Mouse (Mus musculus): ENCODE measurements around the gene Psat1. TPM values are rescaled to one million over a fixed set of nuclear protein-coding genes. Genes with fewer than 3 reads are reported as not detected.

Gene Psat1
- polyA plus RNA-seq, 1 experiment from 2014 or later, result 176 TPM

GRCm38 (mm10) chr19:15923426-15923825 is 23.7 kb downstream of the Psat1 start:
- H3K4me1 ChIP-seq, result peaks cover 25% of the 10 kb centered on the region
- H3K27ac ChIP-seq, result peak overlapping the region; percentile 98
- no peaks in the 10 kb centered on the region for H3K9me3 ChIP-seq
- H3K4me2 ChIP-seq, result peak overlapping the region; percentile 89
- peak overlapping the region; percentile 71 for H3K4me3 ChIP-seq
- ATAC-seq (ENCODE audit: borderline replicate concordance, extremely low read depth, low FRiP score, low TSS enrichment), result no peak
- H3K36me3 ChIP-seq, result peaks cover 11% of the 10 kb centered on the region
- H3K27me3 ChIP-seq, result no peaks in the 10 kb centered on the region
- 12% methylated on average over 9 of the region's 9 CpGs for WGBS
- H3K9ac ChIP-seq, result peak overlapping the region; percentile 60

- Histone ChIP-seq H3K27ac (no peak overlapping the region), H3K9ac (no peak overlapping the region), H3K4me1 (peaks cover 10% of the 10 kb centered on the region), H3K36me3 (peaks cover 40% of the 10 kb centered on the region), H3K4me2 (no peak overlapping the region), H3K9me3 (no peaks in the 10 kb centered on the region), H3K27me3 (no peaks in the 10 kb centered on the region), H3K4me3 (no peak overlapping the region)
- no peak for ATAC-seq (ENCODE audit: borderline replicate concordance, extremely low read depth, low FRiP score, low TSS enrichment)
- WGBS, result 88% methylated on average over 7 of the region's 7 CpGs
These were observed 27.8 kb downstream of the Psat1 start for GRCm38 (mm10) chr19:15919336-15919735.

- H3K9me3 ChIP-seq, result no peaks in the 10 kb centered on the region
- H3K4me1 ChIP-seq, result peaks cover 1% of the 10 kb centered on the region; the same call in 1 of the 2 replicates
- H3K27me3 ChIP-seq, result no peaks in the 10 kb centered on the region
- WGBS, result 90% methylated on average over 7 of the region's 7 CpGs
- ATAC-seq (ENCODE audit: borderline replicate concordance, extremely low read depth, low FRiP score, low TSS enrichment), result no peak
- no peak overlapping the region for H3K4me2 ChIP-seq
- no peak overlapping the region for H3K27ac ChIP-seq
- peaks cover 52% of the 10 kb centered on the region for H3K36me3 ChIP-seq
- no peak overlapping the region for H3K4me3 ChIP-seq
- H3K9ac ChIP-seq, result no peak overlapping the region
These were observed 29.0 kb downstream of the Psat1 start for GRCm38 (mm10) chr19:15918111-15918510.

GRCm38 (mm10) chr19:15913249-15913997 is 33.7 kb downstream of the Psat1 start:
- no peak overlapping the region for H3K27ac ChIP-seq
- H3K36me3 ChIP-seq, result peaks cover 77% of the 10 kb centered on the region
- H3K27me3 ChIP-seq, result no peaks in the 10 kb centered on the region
- H3K9me3 ChIP-seq, result no peaks in the 10 kb centered on the region
- no peak overlapping the region for H3K4me2 ChIP-seq
- H3K9ac ChIP-seq, result no peak overlapping the region
- H3K4me1 ChIP-seq, result no peaks in the 10 kb centered on the region
- no peak for ATAC-seq (ENCODE audit: borderline replicate concordance, extremely low read depth, low FRiP score, low TSS enrichment)
- 89% methylated on average over 9 of the region's 9 CpGs for WGBS
- H3K4me3 ChIP-seq, result no peak overlapping the region

- 88% methylated on average over 5 of the region's 5 CpGs for WGBS
- H3K9ac ChIP-seq, result no peak overlapping the region
- H3K27ac ChIP-seq, result no peak overlapping the region
- H3K27me3 ChIP-seq, result no peaks in the 10 kb centered on the region
- peaks cover 75% of the 10 kb centered on the region for H3K36me3 ChIP-seq
- no peaks in the 10 kb centered on the region for H3K4me1 ChIP-seq
- no peak for ATAC-seq (ENCODE audit: borderline replicate concordance, extremely low read depth, low FRiP score, low TSS enrichment)
- no peak overlapping the region for H3K4me2 ChIP-seq
- H3K4me3 ChIP-seq, result no peak overlapping the region
- no peaks in the 10 kb centered on the region for H3K9me3 ChIP-seq
These were observed 35.7 kb downstream of the Psat1 start for GRCm38 (mm10) chr19:15911441-15911840.

- 0 out of 2 replicates have a peak, but pooled peaks have one; percentile 23 for ATAC-seq (ENCODE audit: borderline replicate concordance, extremely low read depth, low FRiP score, low TSS enrichment)
- H3K27ac ChIP-seq, result no peak overlapping the region
These were observed 36.1 kb downstream of the Psat1 start for GRCm38 (mm10) chr19:15910987-15911386.

GRCm38 (mm10) chr19:15910488-15910887 is 36.6 kb downstream of the Psat1 start:
- no peaks in the 10 kb centered on the region for H3K9me3 ChIP-seq
- H3K27me3 ChIP-seq, result no peaks in the 10 kb centered on the region
- WGBS, result 79% methylated on average over 1 of the region's 1 CpGs
- no peak overlapping the region for H3K4me2 ChIP-seq
- ATAC-seq (ENCODE audit: borderline replicate concordance, extremely low read depth, low FRiP score, low TSS enrichment), result no peak
- no peaks in the 10 kb centered on the region for H3K4me1 ChIP-seq
- no peak overlapping the region for H3K27ac ChIP-seq
- no peak overlapping the region for H3K9ac ChIP-seq
- H3K4me3 ChIP-seq, result no peak overlapping the region
- H3K36me3 ChIP-seq, result peaks cover 82% of the 10 kb centered on the region

More at GRCm38 (mm10) chr19:15910987-15911386, 36.1 kb downstream of the Psat1 start:
- WGBS, result 63% methylated on average over 3 of the region's 3 CpGs
- H3K4me3 ChIP-seq, result no peak overlapping the region
- H3K36me3 ChIP-seq, result peaks cover 77% of the 10 kb centered on the region
- H3K4me2 ChIP-seq, result no peak overlapping the region
- H3K9ac ChIP-seq, result no peak overlapping the region
- no peaks in the 10 kb centered on the region for H3K27me3 ChIP-seq
- no peaks in the 10 kb centered on the region for H3K9me3 ChIP-seq
- no peaks in the 10 kb centered on the region for H3K4me1 ChIP-seq

- no peaks in the 10 kb centered on the region for H3K4me1 ChIP-seq
- WGBS, result 92% methylated on average over 5 of the region's 5 CpGs
- peaks cover 73% of the 10 kb centered on the region for H3K36me3 ChIP-seq
- H3K4me3 ChIP-seq, result no peak overlapping the region
- no peaks in the 10 kb centered on the region for H3K27me3 ChIP-seq
- no peak overlapping the region for H3K4me2 ChIP-seq
- H3K9me3 ChIP-seq, result no peaks in the 10 kb centered on the region
- no peak for ATAC-seq (ENCODE audit: borderline replicate concordance, extremely low read depth, low FRiP score, low TSS enrichment)
- no peak overlapping the region for H3K27ac ChIP-seq
- no peak overlapping the region for H3K9ac ChIP-seq
These were observed 39.1 kb downstream of the Psat1 start for GRCm38 (mm10) chr19:15908016-15908415.

GRCm38 (mm10) chr19:15904734-15905133 is 42.4 kb downstream of the Psat1 start:
- H3K27me3 ChIP-seq, result no peaks in the 10 kb centered on the region
- no peaks in the 10 kb centered on the region for H3K9me3 ChIP-seq
- H3K4me1 ChIP-seq, result no peaks in the 10 kb centered on the region
- H3K9ac ChIP-seq, result no peak overlapping the region
- no peak for ATAC-seq (ENCODE audit: borderline replicate concordance, extremely low read depth, low FRiP score, low TSS enrichment)
- no peak overlapping the region for H3K27ac ChIP-seq
- H3K4me2 ChIP-seq, result no peak overlapping the region
- H3K36me3 ChIP-seq, result peaks cover 51% of the 10 kb centered on the region
- WGBS, result 89% methylated on average over 4 of the region's 4 CpGs
- H3K4me3 ChIP-seq, result no peak overlapping the region

- Histone ChIP-seq H3K27ac (no peak overlapping the region), H3K9ac (no peak overlapping the region), H3K9me3 (no peaks in the 10 kb centered on the region), H3K4me2 (no peak overlapping the region), H3K27me3 (no peaks in the 10 kb centered on the region), H3K36me3 (peaks cover 41% of the 10 kb centered on the region), H3K4me3 (no peak overlapping the region), H3K4me1 (no peaks in the 10 kb centered on the region)
- 62% methylated on average over 20 of the region's 20 CpGs for WGBS
- ATAC-seq (ENCODE audit: borderline replicate concordance, extremely low read depth, low FRiP score, low TSS enrichment), result no peak
These were observed 43.3 kb downstream of the Psat1 start for GRCm38 (mm10) chr19:15903508-15904480.

- Histone ChIP-seq H3K27ac (no peak overlapping the region), H3K4me1 (no peaks in the 10 kb centered on the region), H3K27me3 (no peaks in the 10 kb centered on the region), H3K4me2 (no peak overlapping the region), H3K4me3 (no peak overlapping the region), H3K9me3 (no peaks in the 10 kb centered on the region), H3K9ac (no peak overlapping the region), H3K36me3 (no peaks in the 10 kb centered on the region)
- 69% methylated on average over 3 of the region's 3 CpGs for WGBS
- no peak for ATAC-seq (ENCODE audit: borderline replicate concordance, extremely low read depth, low FRiP score, low TSS enrichment)
These were observed 51.5 kb downstream of the Psat1 start for GRCm38 (mm10) chr19:15895681-15896080.

- H3K4me3 ChIP-seq, result no peak overlapping the region
- no peaks in the 10 kb centered on the region for H3K36me3 ChIP-seq
- no peaks in the 10 kb centered on the region for H3K9me3 ChIP-seq
- no peak overlapping the region for H3K9ac ChIP-seq
- H3K4me2 ChIP-seq, result no peak overlapping the region
- H3K27me3 ChIP-seq, result no peaks in the 10 kb centered on the region
- no peaks in the 10 kb centered on the region for H3K4me1 ChIP-seq
- 96% methylated on average over 4 of the region's 4 CpGs for WGBS
- no peak overlapping the region for H3K27ac ChIP-seq
- no peak for ATAC-seq (ENCODE audit: borderline replicate concordance, extremely low read depth, low FRiP score, low TSS enrichment)
These were observed 55.0 kb downstream of the Psat1 start for GRCm38 (mm10) chr19:15892146-15892545.

Measured in lung, embryonic 15.5 days (tissue).